Mouse (Mus musculus) bone marrow macrophage, adult 2 months (primary cell): ENCODE measurements around the gene Rho.

ENCODE experiments used
- CTCF ChIP-seq: IDR thresholded peaks from 2 replicates; pipeline ENCODE4 v1.5.1; 2012; ENCODE audit warnings: low read depth, mild to moderate bottlenecking, low read length, moderate library complexity
- POLR2A ChIP-seq: IDR thresholded peaks from 2 replicates; pipeline ENCODE4 v1.6.1; 2012; ENCODE audit warnings: mild to moderate bottlenecking, low read depth, low read length, borderline replicate concordance

DNA sequence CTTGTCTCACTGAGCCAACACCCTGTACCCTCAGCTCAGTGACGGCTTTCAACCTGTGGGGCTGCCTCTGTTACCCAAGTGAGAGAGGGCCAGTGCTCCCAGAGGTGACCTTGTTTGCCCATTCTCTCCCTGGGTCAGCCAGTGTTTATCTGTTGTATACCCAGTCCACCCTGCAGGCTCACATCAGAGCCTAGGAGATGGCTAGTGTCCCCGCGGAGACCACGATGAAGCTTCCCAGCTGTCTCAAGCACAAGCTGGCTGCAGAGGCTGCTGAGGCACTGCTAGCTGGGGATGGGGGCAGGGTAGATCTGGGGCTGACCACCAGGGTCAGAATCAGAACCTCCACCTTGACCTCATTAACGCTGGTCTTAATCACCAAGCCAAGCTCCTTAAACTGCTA, 1.5 kb upstream of the Rho start:
- no peak for TF ChIP-seq POLR2A
- no peak for TF ChIP-seq CTCF
